Mouse (Mus musculus) bone marrow macrophage, adult 2 months (primary cell): ENCODE results near the gene Fam19a2. TPM values are rescaled to one million over a fixed set of nuclear protein-coding genes. Genes with fewer than 3 reads are reported as not detected.

ENCODE experiments used
- H3K27ac ChIP-seq: 2 replicates; pipeline ENCODE4 v1.5.1; 2012; ENCODE audit warnings: low read depth, low read length; ENCODE audit not compliant: insufficient read depth
- H3K4me1 ChIP-seq: 2 replicates; pipeline ENCODE4 v1.6.1; 2012; ENCODE audit warnings: low read length; ENCODE audit not compliant: control insufficient read depth, insufficient read depth
- H3K4me3 ChIP-seq: 2 replicates; pipeline ENCODE4 v1.5.1; 2012; ENCODE audit warnings: mild to moderate bottlenecking, low read length, moderate library complexity; ENCODE audit not compliant: insufficient read depth
- CTCF ChIP-seq: IDR thresholded peaks from 2 replicates; pipeline ENCODE4 v1.5.1; 2012; ENCODE audit warnings: low read depth, mild to moderate bottlenecking, low read length, moderate library complexity
- POLR2A ChIP-seq: IDR thresholded peaks from 2 replicates; pipeline ENCODE4 v1.6.1; 2012; ENCODE audit warnings: mild to moderate bottlenecking, low read depth, low read length, borderline replicate concordance
- polyA plus RNA-seq: library from polyadenylated mRNA; stranded (reverse); fragments of >200 nt; gene quantifications from 2 replicates; pipeline ENCODE4 v1.2.4, GENCODE M21; 2012; ENCODE audit not compliant: missing spikeins, insufficient read depth, insufficient read length

The Fam19a2 gene
- polyA plus RNA-seq, 1 experiment: not detected

DNA sequence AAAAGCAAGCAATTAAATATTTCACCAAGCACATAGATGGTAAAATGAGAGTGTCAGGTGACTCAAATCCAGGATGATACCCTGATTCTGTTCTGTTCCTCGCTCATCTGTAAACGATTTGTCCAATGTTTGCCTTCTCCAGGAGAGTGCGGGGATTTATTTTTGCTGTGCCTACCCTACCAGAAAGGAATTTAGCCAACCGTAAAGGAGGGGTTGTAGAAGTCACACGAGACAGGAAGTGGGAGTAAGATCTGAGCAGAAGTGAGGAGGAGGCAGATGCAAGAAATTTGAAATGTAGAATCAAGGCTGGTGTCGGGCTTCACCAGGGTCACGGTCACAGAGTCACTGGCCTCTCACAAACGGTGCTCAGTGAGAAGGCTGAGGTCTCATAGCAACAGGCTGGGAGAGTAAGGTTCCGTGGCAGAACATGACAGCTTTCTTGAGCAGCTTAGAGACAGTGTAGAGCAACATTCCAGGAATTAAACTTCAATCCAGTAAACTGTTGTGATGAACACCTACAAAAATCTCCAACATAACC, 419.0 kb downstream of the Fam19a2 start:
- no peak for TF ChIP-seq CTCF
- Histone ChIP-seq H3K4me3 (no peak overlapping the region), H3K27ac (no peak overlapping the region), H3K4me1 (no peaks in the 10 kb centered on the region)

DNA sequence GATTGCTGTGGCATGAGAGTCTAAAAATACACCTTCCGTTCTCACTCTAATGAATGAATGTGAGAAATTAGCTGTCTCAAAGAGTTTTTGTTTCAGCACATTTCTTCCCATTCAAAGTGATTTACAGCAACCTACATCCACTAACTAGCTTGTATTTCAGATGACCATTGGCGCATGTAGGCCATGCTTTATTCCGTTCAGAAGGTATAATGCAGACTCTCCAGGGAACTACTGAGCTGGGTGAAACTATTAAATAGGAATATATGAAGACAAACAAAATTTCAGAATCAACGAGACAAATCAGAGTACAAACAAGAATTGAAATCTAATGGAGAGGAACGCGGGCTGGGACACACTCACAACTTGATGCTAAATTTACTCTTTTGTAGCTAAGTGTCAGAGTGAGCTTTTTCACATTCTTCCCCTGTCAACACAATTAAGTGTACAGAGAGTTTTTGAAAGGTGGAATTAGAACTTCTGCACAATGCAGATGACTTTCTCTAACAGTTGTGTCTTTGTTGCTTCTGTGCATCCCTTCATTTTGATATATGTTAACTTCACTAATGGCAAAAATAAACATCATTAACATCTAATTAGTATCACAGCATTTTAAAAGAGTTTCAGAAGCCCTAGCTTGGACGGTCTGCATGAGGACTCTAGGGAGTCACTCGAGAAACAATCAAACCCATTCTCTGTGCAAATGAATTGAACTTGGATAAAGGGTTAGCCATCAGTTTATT, 428.6 kb downstream of the Fam19a2 start:
- no peak for TF ChIP-seq POLR2A
- no peak for TF ChIP-seq CTCF
- no peak overlapping the region for H3K27ac ChIP-seq
- H3K4me1 ChIP-seq: no peaks in the 10 kb centered on the region
- H3K4me3 ChIP-seq: no peak overlapping the region

DNA sequence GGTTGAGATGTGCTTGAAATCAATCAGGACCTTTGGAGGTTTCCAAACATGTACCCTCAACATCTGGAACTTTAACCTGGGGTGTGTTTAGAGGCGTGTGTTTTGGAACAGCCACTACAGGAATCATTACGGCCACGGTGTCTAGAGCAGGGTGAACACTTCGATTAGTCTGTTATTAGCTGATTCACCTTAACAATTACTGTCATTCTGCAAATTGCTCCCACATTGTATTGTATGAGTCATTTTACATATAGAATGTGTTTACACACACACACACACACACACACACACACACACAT, 429.1 kb downstream of the Fam19a2 start:
- TF ChIP-seq CTCF (no peak), POLR2A (no peak)
- H3K27ac ChIP-seq: no peak overlapping the region
- H3K4me1 ChIP-seq: no peaks in the 10 kb centered on the region
- no peak overlapping the region for H3K4me3 ChIP-seq

DNA sequence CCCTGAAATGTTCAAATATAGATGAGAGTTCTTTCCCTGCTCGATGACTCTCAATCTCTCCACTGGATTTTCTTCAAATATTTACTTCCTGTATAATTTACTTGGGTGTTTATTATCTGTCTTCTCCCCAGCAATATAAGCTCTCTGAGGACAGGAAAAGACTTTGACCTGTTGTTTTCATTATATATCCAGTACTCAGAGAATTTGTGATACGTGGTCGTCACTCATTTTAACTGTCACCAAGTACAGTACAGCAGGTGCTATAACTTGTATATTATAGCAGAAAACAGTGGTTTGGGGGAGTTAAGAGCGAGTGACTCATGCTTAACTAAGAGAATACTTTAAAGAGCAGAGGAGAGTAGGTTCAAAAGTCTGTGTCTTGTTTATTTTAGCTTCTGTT, 438.8 kb downstream of the Fam19a2 start:
- Histone ChIP-seq H3K27ac (no peak overlapping the region), H3K4me1 (no peaks in the 10 kb centered on the region), H3K4me3 (no peak overlapping the region)
- TF ChIP-seq CTCF: no peak

DNA sequence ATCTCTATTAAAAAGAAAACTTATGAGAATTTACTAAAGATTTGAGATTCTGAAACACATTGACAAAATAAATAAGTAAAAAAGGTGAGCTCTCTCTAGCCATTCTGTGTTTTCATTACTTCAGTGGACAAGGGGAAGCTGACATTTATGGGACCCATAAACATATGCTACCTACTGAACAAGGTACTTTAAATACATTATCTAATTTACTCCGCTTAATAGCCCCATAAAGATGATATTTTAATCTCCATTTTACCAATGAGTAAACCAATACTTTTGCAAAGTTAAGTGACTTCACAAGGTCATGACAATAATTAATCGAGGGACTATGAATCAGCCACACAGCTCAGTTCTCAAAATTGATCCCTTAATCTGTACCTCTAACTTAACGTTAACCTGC, 443.2 kb downstream of the Fam19a2 start:
- TF ChIP-seq POLR2A: no peak
- no peak for TF ChIP-seq CTCF
- Histone ChIP-seq H3K27ac (no peak overlapping the region), H3K4me1 (no peaks in the 10 kb centered on the region), H3K4me3 (no peak overlapping the region)

DNA sequence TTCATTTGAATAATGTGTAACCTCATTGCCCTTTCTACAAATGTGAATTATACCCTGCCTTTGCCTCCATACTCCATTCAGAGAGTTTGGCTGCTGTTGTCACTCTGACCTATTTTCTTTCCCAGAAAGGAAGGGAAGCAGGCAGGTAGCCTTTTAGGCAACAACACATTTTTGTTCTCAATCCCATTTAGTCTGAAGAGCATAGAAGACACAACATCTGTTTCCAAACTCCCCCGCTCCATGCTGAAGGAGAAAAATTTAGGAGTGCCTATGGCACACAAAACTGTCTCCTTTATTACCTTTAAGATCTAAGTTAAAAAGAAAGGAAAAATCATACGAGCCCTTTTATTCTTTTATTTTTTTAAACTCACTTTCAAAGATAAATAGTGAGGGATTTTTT, 446.9 kb downstream of the Fam19a2 start:
- no peaks in the 10 kb centered on the region for H3K4me1 ChIP-seq
- TF ChIP-seq CTCF (no peak), POLR2A (no peak)
- no peak overlapping the region for H3K4me3 ChIP-seq

DNA sequence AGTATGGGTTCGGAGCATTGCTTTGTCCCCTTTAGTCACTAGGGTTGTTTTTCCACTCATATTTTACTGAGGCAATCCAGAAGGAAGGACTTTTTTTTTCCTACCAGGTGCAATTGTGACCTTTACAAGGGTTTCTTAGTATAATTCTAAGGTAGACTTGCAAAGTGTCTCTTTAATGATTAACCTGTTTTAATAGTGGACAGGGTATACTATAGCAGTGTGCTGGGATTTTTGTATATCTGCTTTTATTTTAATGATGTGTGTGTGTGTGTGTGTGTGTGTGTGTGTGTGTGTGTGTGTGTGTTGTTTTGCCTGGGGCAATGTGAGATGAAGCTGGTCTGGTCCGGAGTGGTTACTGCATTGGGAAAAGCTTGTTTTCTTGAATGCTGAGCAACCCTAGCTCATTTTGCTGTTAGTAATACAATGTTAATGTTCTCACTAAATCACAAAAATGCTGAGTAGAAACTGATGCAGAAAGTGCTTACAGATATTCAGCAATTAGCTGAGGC, 458.2 kb downstream of the Fam19a2 start:
- TF ChIP-seq POLR2A: no peak
- no peak for TF ChIP-seq CTCF
- Histone ChIP-seq H3K27ac (no peak overlapping the region), H3K4me1 (no peaks in the 10 kb centered on the region), H3K4me3 (no peak overlapping the region)

More for the DNA sequence above, 446.9 kb downstream of the Fam19a2 start:
- no peak overlapping the region for H3K27ac ChIP-seq

DNA sequence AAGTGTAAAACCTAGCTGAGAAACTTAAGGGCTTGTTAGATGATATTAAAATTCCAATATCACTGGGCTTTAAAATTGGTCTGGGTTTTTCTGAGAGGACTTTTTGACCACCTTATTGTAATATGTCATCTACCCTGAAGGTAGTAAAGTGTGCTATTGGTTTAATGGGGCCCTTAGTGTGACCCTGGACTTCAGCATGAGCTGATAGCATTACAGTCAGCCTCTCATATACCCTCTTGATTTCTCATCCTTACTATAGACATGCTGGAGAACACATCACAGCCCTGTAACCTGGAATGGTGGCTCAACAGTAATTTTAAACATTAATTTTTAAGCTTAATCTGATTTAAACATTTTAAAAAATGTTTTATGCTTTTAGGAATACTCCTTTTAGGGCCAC, 459.8 kb downstream of the Fam19a2 start:
- TF ChIP-seq POLR2A (no peak), CTCF (no peak)
- no peak overlapping the region for H3K4me3 ChIP-seq
- no peaks in the 10 kb centered on the region for H3K4me1 ChIP-seq
- no peak overlapping the region for H3K27ac ChIP-seq

DNA sequence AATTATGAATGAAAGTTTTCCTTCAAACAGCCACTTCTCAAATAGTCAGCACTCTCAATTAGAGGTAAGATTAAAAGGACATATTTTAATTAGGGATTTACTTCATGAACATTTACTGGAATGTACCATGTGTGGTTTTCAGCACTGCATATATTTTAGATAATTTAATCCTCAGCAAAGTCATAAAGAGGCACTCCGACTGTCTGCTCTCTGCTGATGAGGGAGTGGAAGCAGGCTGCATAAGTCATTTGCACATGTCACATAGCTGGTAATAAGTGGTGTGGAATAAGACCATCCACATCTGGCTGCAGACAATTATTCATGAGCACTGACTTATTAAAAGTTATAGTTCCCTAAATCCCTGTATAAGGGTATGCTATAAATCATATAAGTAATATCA, 484.5 kb downstream of the Fam19a2 start:
- Histone ChIP-seq H3K4me1 (no peaks in the 10 kb centered on the region), H3K27ac (no peak overlapping the region), H3K4me3 (no peak overlapping the region)
- TF ChIP-seq POLR2A: no peak
- no peak for TF ChIP-seq CTCF

DNA sequence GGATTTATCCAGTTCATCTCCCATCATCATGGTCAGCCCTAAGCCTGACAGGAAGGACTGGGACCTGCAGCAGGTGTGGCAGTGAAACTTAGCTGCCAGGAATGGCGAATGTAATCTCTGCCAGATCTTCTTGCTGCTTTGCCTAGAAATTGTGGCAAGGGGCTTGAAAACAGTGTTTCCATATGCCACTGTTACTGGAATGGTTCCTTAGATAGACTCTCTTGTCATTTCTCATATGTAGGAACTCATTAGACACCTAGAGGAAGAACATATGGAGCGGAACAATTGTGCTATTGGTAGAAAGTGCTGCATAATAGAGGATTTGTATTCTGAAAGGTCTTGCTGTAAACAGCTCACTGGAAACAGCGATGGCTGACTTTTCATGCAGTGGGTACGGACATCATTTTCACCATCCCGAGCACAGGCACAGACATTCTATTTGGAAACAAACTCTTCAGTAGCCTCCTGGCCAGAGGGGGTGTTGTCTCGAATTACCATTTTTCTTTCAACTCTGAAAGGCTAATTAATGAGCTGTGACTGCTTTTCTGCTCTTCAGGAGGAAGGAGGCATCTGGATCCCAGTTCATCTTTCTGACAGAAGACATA, 488.0 kb downstream of the Fam19a2 start:
- no peak overlapping the region for H3K27ac ChIP-seq
- no peak overlapping the region for H3K4me3 ChIP-seq
- no peak for TF ChIP-seq CTCF
- TF ChIP-seq POLR2A: no peak
- H3K4me1 ChIP-seq: no peaks in the 10 kb centered on the region
